Mouse (Mus musculus) kidney, embryonic 14.5 days (tissue): ENCODE data around the gene Gm10840. TPM values are rescaled to one million over a fixed set of nuclear protein-coding genes. Genes with fewer than 3 reads are reported as not detected.

Source experiments
- ATAC-seq: fragments of 200-750 bp; cut with Nextera tagmentation; 2 replicates; pipeline ENCODE4 v1.8.0; 2017; ENCODE audit warnings: moderate number of reproducible peaks, mild to moderate bottlenecking, moderate TSS enrichment, moderate library complexity; ENCODE audit not compliant: low FRiP score, low TSS enrichment
- H3K27ac ChIP-seq: fragments of 300-500 bp; sonication (generic); 2 replicates; pipeline ENCODE4 v1.5.1; 2014; ENCODE audit warnings: low read depth, mild to moderate bottlenecking, low read length, moderate library complexity, mixed read lengths
- H3K27me3 ChIP-seq: fragments of 300-500 bp; sonication (generic); 2 replicates; pipeline ENCODE4 v1.6.1; 2014; ENCODE audit warnings: mild to moderate bottlenecking, low read length; ENCODE audit not compliant: control insufficient read depth, insufficient read depth
- H3K36me3 ChIP-seq: fragments of 300-500 bp; sonication (generic); 2 replicates; pipeline ENCODE4 v1.6.1; 2014; ENCODE audit warnings: low read length, mixed read lengths; ENCODE audit not compliant: control insufficient read depth, insufficient read depth
- H3K4me1 ChIP-seq: fragments of 300-500 bp; sonication (generic); 2 replicates; pipeline ENCODE4 v1.6.1; 2014; ENCODE audit warnings: low read length, mixed read lengths; ENCODE audit not compliant: control insufficient read depth, insufficient read depth
- H3K4me2 ChIP-seq: fragments of 300-500 bp; sonication (generic); replicated peaks from 2 replicates; pipeline ENCODE4 v1.6.1; 2014; ENCODE audit warnings: low read depth, mild to moderate bottlenecking, low read length
- H3K4me3 ChIP-seq: fragments of 300-500 bp; sonication (generic); 2 replicates; pipeline ENCODE4 v1.5.1; 2014; ENCODE audit warnings: mild to moderate bottlenecking, low read length
- H3K9ac ChIP-seq: fragments of 300-500 bp; sonication (generic); 2 replicates; pipeline ENCODE4 v1.6.1; 2014; ENCODE audit warnings: low read depth, mild to moderate bottlenecking, low read length, moderate library complexity
- H3K9me3 ChIP-seq: fragments of 300-500 bp; sonication (generic); 2 replicates; pipeline ENCODE4 v1.6.1; 2016; ENCODE audit warnings: low read length; ENCODE audit not compliant: control insufficient read depth
- WGBS: fragments of 180-500 bp; shearing (Covaris S2); extraction: QIAGEN DNeasy Blood & Tissue Kit; methylation state at CpG from one replicate; pipeline ENCODE4 v1.1.7; 2014; 5-methylcytosine and 5-hydroxymethylcytosine counted together
- polyA plus RNA-seq: library from polyadenylated mRNA; unstranded; fragments of >200 nt; fragmentation: Nextera tagmentation; extraction: Ambion mirVana; gene quantifications from 2 replicates; pipeline ENCODE4 v1.2.1, GENCODE M21; 2014

The Gm10840 gene
- polyA plus RNA-seq, 1 experiment from 2014 or later, result not detected

GRCm38 (mm10) chr11:106170807-106171206 lies 10.2 kb downstream of the Gm10840 start:
- Histone ChIP-seq H3K36me3 (peaks cover 23% of the 10 kb centered on the region), H3K9me3 (no peaks in the 10 kb centered on the region), H3K9ac (no peak overlapping the region), H3K4me3 (no peak overlapping the region), H3K4me2 (no peak overlapping the region), H3K4me1 (no peaks in the 10 kb centered on the region), H3K27ac (no peak overlapping the region), H3K27me3 (no peaks in the 10 kb centered on the region)
- no peak for ATAC-seq
- WGBS, result 80% methylated on average over 7 of the region's 7 CpGs

GRCm38 (mm10) chr11:106173228-106173627 lies 12.6 kb downstream of the Gm10840 start:
- Histone ChIP-seq H3K27me3 (no peaks in the 10 kb centered on the region), H3K4me2 (no peak overlapping the region), H3K9ac (no peak overlapping the region), H3K4me1 (no peaks in the 10 kb centered on the region), H3K4me3 (no peak overlapping the region), H3K27ac (no peak overlapping the region), H3K36me3 (peaks cover 7% of the 10 kb centered on the region; the same call in 1 of the 2 replicates), H3K9me3 (no peaks in the 10 kb centered on the region)
- ATAC-seq, result no peak
- WGBS, result 85% methylated on average over 2 of the region's 2 CpGs

GRCm38 (mm10) chr11:106174372-106174771 lies 13.7 kb downstream of the Gm10840 start:
- peaks cover 11% of the 10 kb centered on the region; the same call in 1 of the 2 replicates for H3K36me3 ChIP-seq
- H3K27me3 ChIP-seq, result no peaks in the 10 kb centered on the region
- ATAC-seq, result no peak
- H3K9ac ChIP-seq, result no peak overlapping the region
- 61% methylated on average over 5 of the region's 5 CpGs for WGBS
- no peak overlapping the region for H3K27ac ChIP-seq
- no peak overlapping the region for H3K4me3 ChIP-seq
- no peak overlapping the region for H3K4me2 ChIP-seq
- H3K4me1 ChIP-seq, result no peaks in the 10 kb centered on the region
- H3K9me3 ChIP-seq, result no peaks in the 10 kb centered on the region

GRCm38 (mm10) chr11:106175081-106175480 lies 14.4 kb downstream of the Gm10840 start:
- WGBS, result 28% methylated on average over 3 of the region's 3 CpGs
- no peak overlapping the region for H3K9ac ChIP-seq
- H3K9me3 ChIP-seq, result no peaks in the 10 kb centered on the region
- H3K4me3 ChIP-seq, result no peak overlapping the region
- H3K27me3 ChIP-seq, result no peaks in the 10 kb centered on the region
- no peak overlapping the region for H3K27ac ChIP-seq
- H3K4me1 ChIP-seq, result no peaks in the 10 kb centered on the region
- peaks cover 11% of the 10 kb centered on the region; the same call in 1 of the 2 replicates for H3K36me3 ChIP-seq
- no peak for ATAC-seq
- H3K4me2 ChIP-seq, result no peak overlapping the region

- H3K9ac ChIP-seq, result no peak overlapping the region
- WGBS, result 78% methylated on average over 5 of the region's 5 CpGs
Measured at GRCm38 (mm10) chr11:106176372-106176771, 15.7 kb downstream of the Gm10840 start.

GRCm38 (mm10) chr11:106178036-106178782 lies 17.6 kb downstream of the Gm10840 start:
- Histone ChIP-seq H3K27ac (no peak overlapping the region), H3K4me1 (no peaks in the 10 kb centered on the region), H3K27me3 (no peaks in the 10 kb centered on the region), H3K9ac (no peak overlapping the region), H3K9me3 (no peaks in the 10 kb centered on the region), H3K4me3 (no peak overlapping the region), H3K36me3 (peaks cover 13% of the 10 kb centered on the region), H3K4me2 (no peak overlapping the region)
- 70% methylated on average over 5 of the region's 5 CpGs for WGBS
- no peak for ATAC-seq

More at GRCm38 (mm10) chr11:106176372-106176771, 15.7 kb downstream of the Gm10840 start:
- Histone ChIP-seq H3K27ac (no peak overlapping the region), H3K4me1 (no peaks in the 10 kb centered on the region), H3K4me3 (no peak overlapping the region), H3K9me3 (no peaks in the 10 kb centered on the region), H3K4me2 (no peak overlapping the region), H3K27me3 (no peaks in the 10 kb centered on the region), H3K36me3 (0 out of 2 replicates have a peak, but pooled peaks cover 4% of the 10 kb centered on the region)
- no peak for ATAC-seq

- Histone ChIP-seq H3K4me1 (no peaks in the 10 kb centered on the region), H3K9me3 (no peaks in the 10 kb centered on the region), H3K4me3 (no peak overlapping the region), H3K27me3 (no peaks in the 10 kb centered on the region), H3K9ac (no peak overlapping the region), H3K27ac (no peak overlapping the region), H3K4me2 (no peak overlapping the region), H3K36me3 (peaks cover 26% of the 10 kb centered on the region)
- ATAC-seq, result no peak
- WGBS, result 81% methylated on average over 7 of the region's 7 CpGs
Measured at GRCm38 (mm10) chr11:106179711-106180448, 19.2 kb downstream of the Gm10840 start.

- Histone ChIP-seq H3K4me1 (no peaks in the 10 kb centered on the region), H3K9me3 (no peaks in the 10 kb centered on the region), H3K27me3 (no peaks in the 10 kb centered on the region), H3K36me3 (peaks cover 26% of the 10 kb centered on the region), H3K27ac (no peak overlapping the region), H3K4me2 (no peak overlapping the region), H3K4me3 (no peak overlapping the region), H3K9ac (no peak overlapping the region)
- WGBS, result 78% methylated on average over 2 of the region's 2 CpGs
- no peak for ATAC-seq
Measured at GRCm38 (mm10) chr11:106180449-106180801, 19.8 kb downstream of the Gm10840 start.

- ATAC-seq, result no peak
- no peak overlapping the region for H3K27ac ChIP-seq
Measured at GRCm38 (mm10) chr11:106187326-106187725, 26.7 kb downstream of the Gm10840 start.

More at GRCm38 (mm10) chr11:106187326-106187725, 26.7 kb downstream of the Gm10840 start:
- Histone ChIP-seq H3K4me2 (no peak overlapping the region), H3K4me3 (no peak overlapping the region), H3K9ac (no peak overlapping the region), H3K4me1 (no peaks in the 10 kb centered on the region), H3K36me3 (peaks cover 20% of the 10 kb centered on the region; the same call in 1 of the 2 replicates), H3K9me3 (no peaks in the 10 kb centered on the region), H3K27me3 (no peaks in the 10 kb centered on the region)
- 93% methylated on average over 4 of the region's 4 CpGs for WGBS
